Mouse (Mus musculus): ENCODE measurements around the gene Olfr6.
"Not testable (repeated sequence)": the region's sequence is repeated elsewhere in the genome, so short reads cannot be mapped to it uniquely, and the experiment has no call there.

Olfr6 gene

DNA sequence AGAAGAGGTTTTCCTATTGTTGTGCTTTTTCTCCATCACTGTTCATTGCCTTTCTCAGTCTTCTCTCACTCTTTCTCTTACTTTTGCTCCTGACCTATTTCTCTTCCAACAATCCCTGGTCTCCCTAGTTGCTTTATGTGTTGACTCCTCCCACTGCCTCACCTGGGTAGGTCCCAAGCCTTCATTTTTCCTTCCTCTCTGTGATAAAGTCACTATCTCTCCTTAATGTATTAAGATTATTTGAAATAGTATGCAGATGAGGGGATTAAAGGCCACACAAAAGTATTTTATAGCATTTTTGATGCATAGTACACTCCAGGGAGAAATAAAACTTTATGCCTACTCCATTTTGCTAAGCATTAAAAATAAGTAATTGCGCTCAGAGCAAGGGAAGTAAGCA is at the start of gene Olfr6:
Olfr6 (minus strand) TSS at position 101 of the 400 bp plus-strand sequence.
- no peak for DNase-seq (ENCODE audit: low spot score)

GRCm38 (mm10) chr7:107005972-107006371 is 42.2 kb upstream of the Olfr6 start, which contains the start of gene Olfr2:
Olfr2 (minus strand) TSS chr7:107006072.
- DNase-seq (ENCODE audit: low spot score): no peak

DNA sequence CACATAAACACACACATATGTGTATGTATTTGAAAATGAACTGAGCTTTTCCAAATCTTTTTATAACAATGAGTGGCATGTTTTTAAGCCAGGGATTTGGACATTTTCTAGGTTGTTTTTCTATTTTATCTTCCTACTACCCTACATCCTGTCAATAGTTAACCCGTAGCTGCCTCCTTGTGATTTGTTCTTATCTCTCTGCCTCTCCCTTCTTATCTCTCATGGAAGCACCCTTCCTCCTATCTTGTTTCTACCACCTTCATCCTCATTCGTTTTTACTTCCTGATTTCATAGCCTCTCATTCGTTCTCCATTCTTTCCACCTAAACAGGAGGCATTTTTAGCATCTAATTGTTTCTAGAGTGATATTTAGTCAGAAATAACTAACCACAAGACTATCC is 40.4 kb upstream of the Olfr6 start:
- no peak for DNase-seq (ENCODE audit: low spot score)

DNA sequence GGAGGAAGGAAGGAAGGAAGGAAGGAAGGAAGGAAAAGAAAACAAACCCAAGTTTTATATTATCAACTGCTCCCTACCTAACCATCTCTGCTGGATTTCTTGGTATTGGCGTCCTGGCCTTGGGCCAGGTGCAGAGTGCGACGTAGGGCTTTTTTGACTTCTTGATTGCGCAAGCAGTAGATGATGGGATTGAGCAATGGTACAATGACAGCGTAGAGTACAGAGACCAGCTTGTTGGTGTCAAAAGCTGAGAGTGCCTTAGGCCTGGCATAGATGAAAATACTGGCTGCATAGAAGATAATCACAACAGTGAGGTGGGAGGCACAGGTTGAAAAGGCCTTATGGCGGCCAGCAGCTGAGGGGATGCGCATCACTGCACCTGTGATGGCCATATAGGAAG is 37.1 kb upstream of the Olfr6 start:
- no peak for DNase-seq (ENCODE audit: low spot score)

DNA sequence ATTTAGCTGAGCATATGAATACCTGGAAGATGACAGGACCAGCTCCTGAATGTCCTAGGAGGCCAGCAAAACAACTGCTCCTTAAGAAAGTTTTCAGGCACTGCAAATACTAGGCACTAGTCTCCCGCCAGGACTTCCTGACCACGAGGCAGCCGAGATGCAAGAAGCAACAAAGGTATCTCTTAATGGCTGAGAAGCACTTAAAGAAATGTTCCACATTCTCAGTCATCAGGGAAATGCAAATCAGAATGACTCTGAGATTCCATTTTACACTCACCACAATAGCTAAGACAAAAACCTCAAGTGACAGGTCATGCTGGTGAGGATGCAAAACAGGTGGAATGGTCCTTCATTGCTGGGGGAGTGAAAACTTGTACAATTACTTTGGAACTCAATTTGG is 21.5 kb upstream of the Olfr6 start:
- no peak for DNase-seq (ENCODE audit: low spot score)

DNA sequence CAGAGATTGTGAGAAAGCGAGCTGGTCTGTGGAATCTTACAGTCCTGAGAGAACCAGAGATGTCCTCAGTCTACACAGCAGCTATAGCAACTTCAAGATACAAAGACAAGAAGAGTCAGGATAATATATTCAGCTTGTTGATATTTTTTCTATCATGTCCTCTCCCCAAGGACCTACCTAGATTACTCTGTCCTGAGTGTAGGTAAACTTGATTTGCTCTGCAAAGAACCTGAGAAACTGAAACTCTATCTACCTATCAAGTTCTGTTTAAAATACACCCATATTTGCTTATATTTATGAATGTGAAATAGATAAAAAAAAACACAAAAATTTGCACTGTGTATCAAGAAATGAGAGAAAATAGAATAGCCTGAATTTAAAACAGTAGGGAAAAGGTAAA is 11.6 kb upstream of the Olfr6 start, which contains the start of gene Olfr711:
Olfr711 (minus strand) TSS at position 101 of the 400 bp plus-strand sequence.
- no peak for DNase-seq (ENCODE audit: low spot score)

- not testable (repeated sequence) for DNase-seq (ENCODE audit: low spot score)
These were observed 3.8 kb upstream of the Olfr6 start for GRCm38 (mm10) chr7:106967503-106967902.

GRCm38 (mm10) chr7:106948212-106948611 is 15.5 kb downstream of the Olfr6 start, which contains the start of gene Olfr710:
Olfr710 (minus strand) TSS chr7:106948312.
- DNase-seq (ENCODE audit: low spot score): no peak

- DNase-seq (ENCODE audit: low spot score): no peak
These were observed 31.6 kb downstream of the Olfr6 start, which contains the start of gene Olfr709-ps1 for GRCm38 (mm10) chr7:106932119-106932518. Olfr709-ps1 (minus strand) TSS chr7:106932219.

DNA sequence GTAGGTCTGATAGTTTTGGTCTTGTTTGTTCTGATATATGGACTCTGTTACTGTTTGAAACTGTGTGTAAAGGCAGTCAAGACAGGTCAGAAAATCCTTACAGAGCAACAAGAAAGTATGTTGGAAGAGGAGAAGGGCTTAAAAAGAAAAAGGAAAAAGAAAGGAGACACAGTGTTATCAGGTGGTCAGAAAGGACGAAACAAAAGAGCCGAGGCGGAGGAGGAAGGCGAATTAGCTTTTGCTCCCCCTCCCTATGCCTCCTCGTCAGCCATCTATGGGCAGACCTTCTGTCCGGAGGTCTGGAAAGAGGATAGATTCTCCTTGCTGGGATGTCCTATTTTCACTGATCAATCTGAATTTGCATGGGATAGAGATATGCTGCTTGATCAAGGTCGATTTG is 42.8 kb downstream of the Olfr6 start:
- not testable (repeated sequence) for DNase-seq (ENCODE audit: low spot score)

- no peak for DNase-seq (ENCODE audit: low spot score)
These were observed 56.1 kb downstream of the Olfr6 start, which contains the start of gene Olfr1532-ps1 for GRCm38 (mm10) chr7:106907676-106908075. Olfr1532-ps1 (plus strand) TSS chr7:106908001.

Data from left cerebral cortex, adult 11 months (tissue).